Comparison of ENCODE assay signal across 9 mouse cellular contexts in the genomic region with DNA sequence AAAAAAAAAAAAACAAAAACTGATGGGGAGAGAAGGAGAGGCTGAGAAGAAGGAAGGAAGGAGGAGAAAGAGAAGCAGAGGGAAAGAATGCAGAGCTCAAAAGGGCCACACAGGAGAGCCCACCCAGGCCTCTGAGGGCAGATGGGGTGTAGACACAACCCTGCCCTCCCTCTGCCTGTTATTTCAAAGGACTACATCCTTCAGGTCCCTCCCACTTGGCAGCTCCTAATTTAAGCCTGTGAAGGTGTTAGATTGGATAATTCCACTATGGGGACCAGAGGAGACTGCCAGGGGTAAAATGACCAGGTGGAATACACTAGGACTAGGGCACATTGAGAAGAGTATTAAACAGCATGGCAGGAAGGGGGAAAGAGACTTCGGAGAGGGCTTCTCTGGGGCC. TPM values are rescaled to one million over a fixed set of nuclear protein-coding genes. Genes with fewer than 3 reads are reported as not detected.
A peak's percentile ranks its signal among the peaks of the same experiment; 100 is the strongest.
DNase-seq lines count a peak whose midpoint lies in the region; ATAC-seq and TF ChIP-seq lines count a peak whose summit lies in the region.
"Had no signal": no experiment of that assay in that cellular context is flagged by ENCODE, and none has a peak within 500 bp of the region (broad histone marks: within the 10 kb centered on the region; RNA-seq: fewer than 3 reads in every experiment).

No protein-coding gene starts in this region.

- WGBS in kidney, embryonic 15.5 days = 14% methylated on average over 1 of the region's 1 CpGs
- 26% methylated on average over 1 of the region's 1 CpGs for WGBS in embryonic facial prominence, embryonic 10.5 days
- WGBS in heart, postnatal 0 days = 8% methylated on average over 1 of the region's 1 CpGs
- WGBS in midbrain, embryonic 12.5 days = 13% methylated on average over 1 of the region's 1 CpGs

- 0 out of 2 replicates have a peak, but pooled peaks have one; percentile 5 for ATAC-seq in kidney, embryonic 15.5 days (replicated peaks; ENCODE audit: low FRiP score)
- peak; percentile 11; the same call in 1 of the 2 replicates for ATAC-seq in heart, postnatal 0 days (ENCODE audit: insufficient read depth, low read depth)
- no peak for ATAC-seq in midbrain, embryonic 12.5 days (ENCODE audit: low FRiP score, low read depth)

- H3K4me3 ChIP-seq in kidney, embryonic 15.5 days (replicated peaks) = peak overlapping the region; percentile 30; the same call in 1 of the 2 replicates
- peak overlapping the region; percentile 51 for H3K4me3 ChIP-seq in embryonic facial prominence, embryonic 10.5 days
- peak overlapping the region; percentile 33; the same call in 1 of the 2 replicates for H3K4me3 ChIP-seq in heart, postnatal 0 days (ENCODE audit: low read depth, low read length)
- H3K4me3 ChIP-seq in midbrain, embryonic 12.5 days = peak overlapping the region; percentile 29; the same call in 1 of the 2 replicates

- H3K9me3 ChIP-seq in kidney, embryonic 15.5 days (replicated peaks) = no peaks in the 10 kb centered on the region
- 0 out of 2 replicates have a peak, but pooled peaks cover 4% of the 10 kb centered on the region for H3K9me3 ChIP-seq in embryonic facial prominence, embryonic 10.5 days
- no peaks in the 10 kb centered on the region for H3K9me3 ChIP-seq in heart, postnatal 0 days (replicated peaks; ENCODE audit: control insufficient read depth, low read length)
- no peaks in the 10 kb centered on the region for H3K9me3 ChIP-seq in midbrain, embryonic 12.5 days

- H3K36me3 ChIP-seq in kidney, embryonic 15.5 days = no peaks in the 10 kb centered on the region
- no peaks in the 10 kb centered on the region for H3K36me3 ChIP-seq in embryonic facial prominence, embryonic 10.5 days (replicated peaks)
- H3K36me3 ChIP-seq in heart, postnatal 0 days (replicated peaks; ENCODE audit: control insufficient read depth, insufficient read depth, low read length) = no peaks in the 10 kb centered on the region
- no peaks in the 10 kb centered on the region for H3K36me3 ChIP-seq in midbrain, embryonic 12.5 days

- H3K9ac ChIP-seq in kidney, embryonic 15.5 days = no peak overlapping the region
- H3K9ac ChIP-seq in heart, postnatal 0 days (replicated peaks; ENCODE audit: low read depth, low read length) = no peak overlapping the region
- H3K9ac ChIP-seq in midbrain, embryonic 12.5 days (replicated peaks) = peak overlapping the region; percentile 74

- H3K27me3 ChIP-seq in kidney, embryonic 15.5 days = no peaks in the 10 kb centered on the region
- H3K27me3 ChIP-seq in embryonic facial prominence, embryonic 10.5 days (replicated peaks; ENCODE audit: low read depth, poor library complexity, severe bottlenecking) = no peaks in the 10 kb centered on the region
- no peaks in the 10 kb centered on the region for H3K27me3 ChIP-seq in heart, postnatal 0 days (ENCODE audit: control insufficient read depth, insufficient read depth, low read length)
- H3K27me3 ChIP-seq in midbrain, embryonic 12.5 days = peaks cover 3% of the 10 kb centered on the region; the same call in 1 of the 2 replicates

- no peak for TF ChIP-seq CTCF in heart, postnatal 0 days (IDR thresholded peaks at IDR 0.05; ENCODE audit: low read depth)

- H3K4me2 ChIP-seq in kidney, embryonic 15.5 days = peak overlapping the region; percentile 60
- peak overlapping the region; percentile 66 for H3K4me2 ChIP-seq in heart, postnatal 0 days (ENCODE audit: low read depth, low read length)
- H3K4me2 ChIP-seq in midbrain, embryonic 12.5 days (replicated peaks) = peak overlapping the region; percentile 60

- peak overlapping the region; percentile 71 for H3K27ac ChIP-seq in kidney, embryonic 15.5 days
- H3K27ac ChIP-seq in embryonic facial prominence, embryonic 10.5 days (replicated peaks) = peak overlapping the region; percentile 94
- 0 out of 2 replicates have a peak overlapping the region, but pooled peaks have one; percentile 37 for H3K27ac ChIP-seq in heart, postnatal 0 days (ENCODE audit: low read depth)
- H3K27ac ChIP-seq in midbrain, embryonic 12.5 days (replicated peaks) = peak overlapping the region; percentile 92

- peaks cover 32% of the 10 kb centered on the region for H3K4me1 ChIP-seq in kidney, embryonic 15.5 days
- H3K4me1 ChIP-seq in embryonic facial prominence, embryonic 10.5 days = peaks cover 36% of the 10 kb centered on the region
- H3K4me1 ChIP-seq in heart, postnatal 0 days (ENCODE audit: control insufficient read depth, insufficient read depth) = peaks cover 10% of the 10 kb centered on the region
- H3K4me1 ChIP-seq in midbrain, embryonic 12.5 days = peaks cover 33% of the 10 kb centered on the region

- no peak for TF ChIP-seq EP300 in heart, postnatal 0 days (IDR thresholded peaks at IDR 0.05; ENCODE audit: low read depth)

- DNase-seq in kidney, adult 11 months = no peak
- DNase-seq in embryonic facial prominence, embryonic 10.5 days (ENCODE audit: low spot score) = no peak
- no peak for DNase-seq in heart, postnatal 0 days (ENCODE audit: low spot score)
- DNase-seq in spleen, adult 12 weeks (ENCODE audit: low spot score) = no peak
- no peak for DNase-seq in thymus, postnatal 14 days
- DNase-seq in embryo, embryonic 10.5 days (ENCODE audit: low spot score) = no peak

RNA-seq across cellular contexts. Expression of a gene that starts 37.6 kb away (rescaled TPM):
- 85.5 and 87.2 TPM in 2 replicates for polyA plus RNA-seq in kidney, embryonic 15.5 days (2015; fragmentation: Nextera tagmentation; extraction: Ambion mirVana)
- 154 and 170 TPM in 2 replicates for polyA plus RNA-seq in embryonic facial prominence, embryonic 10.5 days (2016; fragmentation: Nextera tagmentation; extraction: Ambion mirVana)
- total RNA-seq in heart, postnatal 0 days (2014; rRNA removed; ENCODE audit: low replicate concordance) = 9.4 and 10.5 TPM in 2 replicates
- polyA plus RNA-seq in heart, postnatal 0 days (2015; fragmentation: Nextera tagmentation; extraction: Ambion mirVana) = 8.7 and 10.7 TPM in 2 replicates
- 94.0 and 101 TPM in 2 replicates for polyA plus RNA-seq in midbrain, embryonic 12.5 days (2016; fragmentation: Nextera tagmentation; extraction: Ambion mirVana)
- total RNA-seq: monocyte, adult 5-6 weeks had no signal

Comparison
In these comparisons a context has a peak if more than half of its experiments do, and no peak if none do; other contexts are left out.
1. H3K27ac ChIP-seq: peak in every context shown above with its lines; median percentile 94 in embryonic facial prominence, embryonic 10.5 days; 92 in midbrain, embryonic 12.5 days; 71 in kidney, embryonic 15.5 days; 37 in heart, postnatal 0 days.